Mouse (Mus musculus) kidney, adult 2 months (tissue): Measurements from ENCODE around the gene Eefsec.

Source experiments
- CTCF ChIP-seq: fragments of 200-500 bp; conservative IDR thresholded peaks from 2 replicates; pipeline ENCODE4 v1.5.1; 2011; ENCODE audit warnings: low read depth, mild to moderate bottlenecking, control low read depth, low read length, moderate library complexity, mixed read lengths; ENCODE audit not compliant: insufficient read depth, insufficient read length
- POLR2A ChIP-seq: fragments of 200-500 bp; IDR thresholded peaks from one replicate; pipeline ENCODE4 v1.6.1; 2011; ENCODE audit warnings: low read depth, low read length, control low read depth

GRCm38 (mm10) chr6:88379756-88380155 lies 66.6 kb downstream of the Eefsec start:
- TF ChIP-seq CTCF (no peak), POLR2A (no peak)
